Comparison of ENCODE assay signal across 8 mouse cellular contexts in genomic region chr7:100855795-100856573, GRCm38 (mm10). TPM values are rescaled to one million over a fixed set of nuclear protein-coding genes. Genes with fewer than 3 reads are reported as not detected.
DNase-seq lines count a peak whose midpoint lies in the region; ATAC-seq lines count a peak whose summit lies in the region.

No protein-coding gene starts in this region.

- 0 out of 2 replicates have a peak overlapping the region, but pooled peaks have one; percentile 18 for H3K9ac ChIP-seq in limb, embryonic 12.5 days (replicated peaks)

- no peaks in the 10 kb centered on the region for H3K27me3 ChIP-seq in limb, embryonic 12.5 days

- WGBS in limb, embryonic 12.5 days, result 63% methylated on average over 5 of the region's 5 CpGs

- no peaks in the 10 kb centered on the region for H3K9me3 ChIP-seq in limb, embryonic 12.5 days

- H3K4me3 ChIP-seq in brown adipose tissue, adult 24 weeks (ENCODE audit: insufficient read depth, low read depth, low read length), result no peak overlapping the region
- H3K4me3 ChIP-seq in limb, embryonic 12.5 days (replicated peaks), result no peak overlapping the region

- DNase-seq in gastrocnemius, postnatal 25 days, result peak; percentile 61
- DNase-seq in gastrocnemius, postnatal 10 days, result no peak
- DNase-seq in monocyte, adult 2 months (ENCODE audit: low read depth in 1 of 2, low spot score in 2 of 2), result peak; percentile 81 to 82
- DNase-seq in yolk sac, embryonic 10.5 days (ENCODE audit: low spot score), result no peak
- no peak for DNase-seq in ovary, adult 18-20 months (ENCODE audit: low spot score)

- H3K27ac ChIP-seq in brown adipose tissue, adult 24 weeks (replicated peaks; ENCODE audit: low read depth, low read length), result peak overlapping the region; percentile 62
- 0 out of 2 replicates have a peak overlapping the region, but pooled peaks have one; percentile 17 for H3K27ac ChIP-seq in limb, embryonic 12.5 days

- no peaks in the 10 kb centered on the region for H3K36me3 ChIP-seq in limb, embryonic 12.5 days

- no peak overlapping the region; the same call in 1 of the 2 replicates for H3K4me2 ChIP-seq in limb, embryonic 12.5 days

- ATAC-seq in limb, embryonic 12.5 days (ENCODE audit: insufficient number of reproducible peaks, insufficient read depth, low FRiP score, low TSS enrichment, low read depth), result no peak
- no peak for ATAC-seq in cerebellum, adult (ENCODE audit: insufficient number of reproducible peaks, low FRiP score, low TSS enrichment)

- peaks cover 5% of the 10 kb centered on the region; the same call in 1 of the 2 replicates for H3K4me1 ChIP-seq in brown adipose tissue, adult 24 weeks (ENCODE audit: control insufficient read depth, insufficient read depth, insufficient read length, low read length)
- H3K4me1 ChIP-seq in limb, embryonic 12.5 days (replicated peaks), result peaks cover 68% of the 10 kb centered on the region

RNA-seq across cellular contexts. Expression of gene Relt, which starts 7.3 kb away (rescaled TPM):
- total RNA-seq in gastrocnemius, postnatal 25 days (2021), result 10 to 100 TPM; 11.3 to 13.4 TPM
- 10 to 100 TPM; 14.8 to 19.3 TPM for total RNA-seq in gastrocnemius, postnatal 10 days (2021)
- polyA plus RNA-seq in brown adipose tissue, adult 24 weeks (2012; ENCODE audit: insufficient read depth, insufficient read length, missing spikeins), result 0.36 and 0.54 TPM in 2 replicates
- 3.5 and 5.8 TPM in 2 replicates for polyA plus RNA-seq in limb, embryonic 12.5 days (2016; fragmentation: Nextera tagmentation; extraction: Ambion mirVana)

Comparison
In these comparisons a context has a peak if more than half of its experiments do, and no peak if none do; other contexts are left out.
1. DNase-seq: peak in gastrocnemius, postnatal 25 days (single experiment) and monocyte, adult 2 months (2 of 2); none in gastrocnemius, postnatal 10 days (single experiment), yolk sac, embryonic 10.5 days (single experiment) and ovary, adult 18-20 months (single experiment).